11 mouse cellular contexts compared by ENCODE assay signal in the genomic region with DNA sequence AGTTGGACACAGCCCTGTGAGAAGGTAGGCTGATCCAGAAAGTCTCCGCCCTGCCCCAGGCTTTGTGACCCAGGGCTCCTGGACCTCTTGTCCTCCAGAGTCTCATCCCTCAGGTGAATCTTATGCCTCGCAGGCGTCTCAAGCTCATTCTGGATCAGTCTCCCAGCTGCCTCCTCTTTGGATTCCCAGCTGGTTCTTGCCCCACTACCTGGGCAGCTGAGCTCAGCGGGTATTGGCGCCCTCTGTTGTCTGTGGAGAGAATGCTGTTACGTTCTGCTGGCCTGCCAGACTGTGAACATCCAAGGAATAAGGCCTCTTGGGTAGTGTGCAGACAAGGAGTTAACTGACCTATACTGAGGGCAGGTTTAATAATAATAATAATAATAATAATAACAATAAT. TPM values are rescaled to one million over a fixed set of nuclear protein-coding genes. Genes with fewer than 3 reads are reported as not detected.
DNase-seq lines count a peak whose midpoint lies in the region; ATAC-seq and TF ChIP-seq lines count a peak whose summit lies in the region.
"Had no signal": no experiment of that assay in that cellular context is flagged by ENCODE, and none has a peak within 500 bp of the region (broad histone marks: within the 10 kb centered on the region; RNA-seq: fewer than 3 reads in every experiment).

No protein-coding gene starts in this region.

- no peak overlapping the region for H3K27ac ChIP-seq in liver, postnatal 0 days (ENCODE audit: low read depth)
- H3K27ac ChIP-seq in forebrain, embryonic 15.5 days (replicated peaks) = no peak overlapping the region

- no peaks in the 10 kb centered on the region for H3K27me3 ChIP-seq in liver, postnatal 0 days (ENCODE audit: insufficient read depth, low read length)
- no peaks in the 10 kb centered on the region for H3K27me3 ChIP-seq in forebrain, embryonic 15.5 days

- no peaks in the 10 kb centered on the region for H3K9me3 ChIP-seq in liver, postnatal 0 days (ENCODE audit: low read length)
- H3K9me3 ChIP-seq in forebrain, embryonic 15.5 days = no peaks in the 10 kb centered on the region

- TF ChIP-seq EP300 in liver, postnatal 0 days (IDR thresholded peaks at IDR 0.05; ENCODE audit: low read depth) = no peak

- H3K36me3 ChIP-seq in liver, postnatal 0 days (replicated peaks; ENCODE audit: insufficient read depth, low read length) = no peaks in the 10 kb centered on the region
- no peaks in the 10 kb centered on the region for H3K36me3 ChIP-seq in forebrain, embryonic 15.5 days

- intact Hi-C loops in left cerebral cortex, postnatal 25 days (cut with DNase I) = loop anchor here (2.0 to 5.0 kb wide), 3 partner anchors 152 to 362 kb away; a partner anchor contains a TSS
- intact Hi-C loops in left cerebral cortex, postnatal 4 days (cut with DNase I) = no loop called here
- intact Hi-C loops in gastrocnemius, postnatal 14 days (cut with DNase I; ENCODE audit: low total_unique reads) = no loop called here

- WGBS in liver, postnatal 0 days (ENCODE audit: insufficient replicate concordance) = 59% methylated on average over 6 of the region's 6 CpGs
- WGBS in forebrain, embryonic 15.5 days = 64% methylated on average over 6 of the region's 6 CpGs

- no peak overlapping the region for H3K4me2 ChIP-seq in liver, postnatal 0 days (ENCODE audit: low read depth, low read length)
- no peak overlapping the region for H3K4me2 ChIP-seq in forebrain, embryonic 15.5 days (replicated peaks)

- peak; percentile 30 to 47 for DNase-seq in cerebellum, postnatal 14 days
- DNase-seq in left cerebral cortex, postnatal 25 days (ENCODE audit: low spot score in 2 of 2) = peak; percentile 42 to 55
- DNase-seq in left cerebral cortex, postnatal 4 days = no peak
- DNase-seq in MN1 (ENCODE audit: low spot score) = peak; percentile 52
- DNase-seq in liver, postnatal 0 days = peak; percentile 30
- DNase-seq in gastrocnemius, postnatal 14 days = no peak

- H3K4me3 ChIP-seq in liver, postnatal 0 days (ENCODE audit: low read depth, low read length) = no peak overlapping the region
- H3K4me3 ChIP-seq in forebrain, embryonic 15.5 days = no peak overlapping the region

- H3K9ac ChIP-seq in liver, postnatal 0 days (replicated peaks) = no peak overlapping the region
- H3K9ac ChIP-seq in forebrain, embryonic 15.5 days (replicated peaks) = no peak overlapping the region

- TF ChIP-seq CTCF in liver, postnatal 0 days (IDR thresholded peaks at IDR 0.05; ENCODE audit: low read depth) = peak; percentile 54

- no peaks in the 10 kb centered on the region for H3K4me1 ChIP-seq in liver, postnatal 0 days (ENCODE audit: insufficient read depth)
- H3K4me1 ChIP-seq in forebrain, embryonic 15.5 days = 0 out of 2 replicates have a peak, but pooled peaks cover 3% of the 10 kb centered on the region

- ATAC-seq in cerebellum, adult (ENCODE audit: insufficient number of reproducible peaks, low FRiP score, low TSS enrichment) = no peak
- no peak for ATAC-seq in liver, postnatal 0 days
- ATAC-seq in forebrain, embryonic 15.5 days (replicated peaks) = no peak

RNA-seq across cellular contexts. Expression of a gene that starts 17.2 kb away (rescaled TPM):
- total RNA-seq in left cerebral cortex, postnatal 25 days (2021) = not detected
- total RNA-seq in left cerebral cortex, postnatal 4 days (2021) = not detected
- polyA plus RNA-seq in liver, postnatal 0 days (2015; fragmentation: Nextera tagmentation; extraction: Ambion mirVana) = not detected in 2 replicates
- total RNA-seq in gastrocnemius, postnatal 14 days (2021) = not detected
- polyA plus RNA-seq in forebrain, embryonic 15.5 days (2015; fragmentation: Nextera tagmentation; extraction: Ambion mirVana) = not detected in 2 replicates
- total RNA-seq: ES-E14; layer of hippocampus, postnatal 14 days had no signal
- polyA plus RNA-seq: neural tube, embryonic 11.5 days had no signal

RNA-seq across cellular contexts. Expression of a gene that starts 23.4 kb away (rescaled TPM):
- 10 to 100 TPM; 13.2 to 13.6 TPM for total RNA-seq in left cerebral cortex, postnatal 25 days (2021)
- 10 to 100 TPM; 38.5 to 39.1 TPM for total RNA-seq in left cerebral cortex, postnatal 4 days (2021)
- polyA plus RNA-seq in liver, postnatal 0 days (2015; fragmentation: Nextera tagmentation; extraction: Ambion mirVana) = 24.4 and 26.6 TPM in 2 replicates
- under 1 TPM; 0.33 to 0.41 TPM for total RNA-seq in gastrocnemius, postnatal 14 days (2021)
- polyA plus RNA-seq in forebrain, embryonic 15.5 days (2015; fragmentation: Nextera tagmentation; extraction: Ambion mirVana) = 11.1 and 11.3 TPM in 2 replicates

RNA-seq across cellular contexts. Expression of a gene that starts 26.3 kb away (rescaled TPM):
- not detected for total RNA-seq in left cerebral cortex, postnatal 25 days (2021)
- total RNA-seq in left cerebral cortex, postnatal 4 days (2021) = not detected
- not detected in 2 replicates for polyA plus RNA-seq in liver, postnatal 0 days (2015; fragmentation: Nextera tagmentation; extraction: Ambion mirVana)
- total RNA-seq in gastrocnemius, postnatal 14 days (2021) = not detected
- not detected in 2 replicates for polyA plus RNA-seq in forebrain, embryonic 15.5 days (2015; fragmentation: Nextera tagmentation; extraction: Ambion mirVana)
- total RNA-seq: ES-E14; layer of hippocampus, postnatal 14 days had no signal
- polyA plus RNA-seq: neural tube, embryonic 11.5 days had no signal

RNA-seq across cellular contexts. Expression of a gene that starts 32.4 kb away (rescaled TPM):
- not detected for total RNA-seq in left cerebral cortex, postnatal 25 days (2021)
- not detected for total RNA-seq in left cerebral cortex, postnatal 4 days (2021)
- polyA plus RNA-seq in liver, postnatal 0 days (2015; fragmentation: Nextera tagmentation; extraction: Ambion mirVana) = not detected in 2 replicates
- total RNA-seq in gastrocnemius, postnatal 14 days (2021) = not detected
- not detected in 2 replicates for polyA plus RNA-seq in forebrain, embryonic 15.5 days (2015; fragmentation: Nextera tagmentation; extraction: Ambion mirVana)
- total RNA-seq: ES-E14; layer of hippocampus, postnatal 14 days had no signal
- polyA plus RNA-seq: neural tube, embryonic 11.5 days had no signal

RNA-seq across cellular contexts. Expression of a gene that starts 43.2 kb away (rescaled TPM):
- total RNA-seq in left cerebral cortex, postnatal 25 days (2021) = not detected
- not detected for total RNA-seq in left cerebral cortex, postnatal 4 days (2021)
- polyA plus RNA-seq in liver, postnatal 0 days (2015; fragmentation: Nextera tagmentation; extraction: Ambion mirVana) = not detected in 2 replicates
- not detected for total RNA-seq in gastrocnemius, postnatal 14 days (2021)
- not detected in 2 replicates for polyA plus RNA-seq in forebrain, embryonic 15.5 days (2015; fragmentation: Nextera tagmentation; extraction: Ambion mirVana)
- total RNA-seq: ES-E14; layer of hippocampus, postnatal 14 days had no signal
- polyA plus RNA-seq: neural tube, embryonic 11.5 days had no signal

Comparison
In these comparisons a context has a peak if more than half of its experiments do, and no peak if none do; other contexts are left out.
1. DNase-seq: peak in cerebellum, postnatal 14 days (2 of 2), left cerebral cortex, postnatal 25 days (2 of 2), MN1 (single experiment) and liver, postnatal 0 days (single experiment); none in left cerebral cortex, postnatal 4 days (single experiment) and gastrocnemius, postnatal 14 days (single experiment).
2. RNA of a gene that starts 23.4 kb away (total RNA-seq): 38.5 to 39.1 TPM in left cerebral cortex, postnatal 4 days and 13.2 to 13.6 TPM in left cerebral cortex, postnatal 25 days; 0.33 to 0.41 TPM in gastrocnemius, postnatal 14 days; every median in the first group is over 10 times any median in the second.